Mouse (Mus musculus) MEL (cell line): Measurements from ENCODE around the gene Hnrnpl. TPM values are rescaled to one million over a fixed set of nuclear protein-coding genes. Genes with fewer than 3 reads are reported as not detected.

Experiments
- DNase-seq: peaks from one replicate; pipeline ENCODE4 v3.0.0; 2011; ENCODE audit warnings: low read depth, low spot score
- H3K27ac ChIP-seq: 2 replicates; pipeline ENCODE4 v1.5.1; 2012; ENCODE audit warnings: low read depth, mild to moderate bottlenecking, control low read depth, low read length, moderate library complexity; ENCODE audit not compliant: control insufficient read depth
- H3K27me3 ChIP-seq, 2 experiments: fragments of 150-350 bp in 1 of 2; sonication (generic) in 1 of 2; 2 replicates each; pipeline ENCODE4 v1.6.1; 2012; ENCODE audit warnings: low read length in 2 of 2, mild to moderate bottlenecking in 2 of 2, improper control_type of control experiment in 1 of 2, moderate library complexity in 1 of 2; ENCODE audit not compliant: insufficient read depth in 2 of 2, control insufficient read depth in 1 of 2
- H3K36me3 ChIP-seq, 2 experiments: 2 replicates each; pipeline ENCODE4 v1.6.1; 2012 to 2014; ENCODE audit warnings: low read length in 2 of 2, improper control_type of control experiment in 1 of 2, inconsistent platforms in 1 of 2, mild to moderate bottlenecking in 1 of 2; ENCODE audit not compliant: insufficient read depth in 2 of 2, control insufficient read depth in 1 of 2
- H3K4me1 ChIP-seq, 2 experiments: fragments of 150-350 bp in 1 of 2; sonication (generic) in 1 of 2; 2 replicates each; pipeline ENCODE4 v1.6.1; 2012; ENCODE audit warnings: low read length in 2 of 2, improper control_type of control experiment in 1 of 2, mild to moderate bottlenecking in 1 of 2; ENCODE audit not compliant: insufficient read depth in 2 of 2, control insufficient read depth in 1 of 2
- H3K4me3 ChIP-seq, 2 experiments: fragments of 150-350 bp in 1 of 2; sonication (generic) in 1 of 2; 2 replicates each; pipeline ENCODE4 v1.5.1; 2012; ENCODE audit warnings: low read depth in 2 of 2, low read length in 2 of 2, mild to moderate bottlenecking in 2 of 2, moderate library complexity in 2 of 2, control low read depth in 1 of 2, improper control_type of control experiment in 1 of 2; ENCODE audit not compliant: control insufficient read depth in 1 of 2, insufficient read depth in 1 of 2
- H3K79me2 ChIP-seq: 2 replicates; pipeline ENCODE4 v1.6.1; 2012; ENCODE audit warnings: mild to moderate bottlenecking, low read length, moderate library complexity; ENCODE audit not compliant: control insufficient read depth, poor library complexity, insufficient read depth
- H3K9ac ChIP-seq: 2 replicates; pipeline ENCODE4 v1.6.1; 2012; ENCODE audit warnings: low read depth, mild to moderate bottlenecking, control low read depth, low read length, moderate library complexity; ENCODE audit not compliant: control insufficient read depth, poor library complexity, severe bottlenecking
- H3K9me3 ChIP-seq: fragments of 150-350 bp; sonication (generic); replicated peaks from 2 replicates; pipeline ENCODE4 v1.6.1; 2012; ENCODE audit warnings: mild to moderate bottlenecking, low read length, improper control_type of control experiment, moderate library complexity; ENCODE audit not compliant: insufficient read depth
- BHLHE40 ChIP-seq: IDR thresholded peaks from 2 replicates; pipeline ENCODE4 v1.6.1; 2012; ENCODE audit warnings: low read depth, mild to moderate bottlenecking, inconsistent platforms, low read length, improper control_type of control experiment, borderline replicate concordance
- CHD2 ChIP-seq: IDR thresholded peaks from 2 replicates; pipeline ENCODE4 v1.6.1; 2011; ENCODE audit warnings: low read length, improper control_type of control experiment
- ELF1 ChIP-seq: IDR thresholded peaks from 2 replicates; pipeline ENCODE4 v1.6.1; 2014; ENCODE audit warnings: low read depth, mild to moderate bottlenecking, inconsistent platforms, low read length, improper control_type of control experiment, moderate library complexity
- EP300 ChIP-seq, 2 experiments: IDR thresholded peaks; 2 replicates each; pipeline ENCODE4 v1.6.1; 2011; ENCODE audit warnings: improper control_type of control experiment in 2 of 2, low read length in 2 of 2, low read depth in 1 of 2, mild to moderate bottlenecking in 1 of 2
- GABPA ChIP-seq: IDR thresholded peaks from 2 replicates; pipeline ENCODE4 v1.6.1; 2012; ENCODE audit warnings: low read depth, mild to moderate bottlenecking, inconsistent platforms, low read length, improper control_type of control experiment, moderate library complexity
- MAZ ChIP-seq: IDR thresholded peaks from 2 replicates; pipeline ENCODE4 v1.6.1; 2012; ENCODE audit warnings: low read depth, mild to moderate bottlenecking, inconsistent platforms, low read length, improper control_type of control experiment
- MYB ChIP-seq: IDR thresholded peaks from 2 replicates; pipeline ENCODE4 v1.6.1; 2011; ENCODE audit warnings: mild to moderate bottlenecking, low read depth, low read length, improper control_type of control experiment
- MYC ChIP-seq: IDR thresholded peaks from 2 replicates; pipeline ENCODE4 v1.6.1; 2011; ENCODE audit warnings: low read depth, mild to moderate bottlenecking, low read length, improper control_type of control experiment, moderate library complexity
- NELFE ChIP-seq: IDR thresholded peaks from 2 replicates; pipeline ENCODE4 v1.6.1; 2011; ENCODE audit warnings: low read depth, low read length, improper control_type of control experiment
- NRF1 ChIP-seq: IDR thresholded peaks from 2 replicates; pipeline ENCODE4 v1.6.1; 2014; ENCODE audit warnings: low read depth, mild to moderate bottlenecking, inconsistent platforms, low read length, improper control_type of control experiment, moderate library complexity; ENCODE audit not compliant: poor library complexity, insufficient read depth, severe bottlenecking
- POLR2A ChIP-seq, 2 experiments: IDR thresholded peaks; 2 replicates each; pipeline ENCODE4 v1.6.1; 2011 to 2012; ENCODE audit warnings: low read length in 2 of 2, mild to moderate bottlenecking in 2 of 2, control low read depth in 1 of 2, improper control_type of control experiment in 1 of 2, low read depth in 1 of 2, moderate library complexity in 1 of 2; ENCODE audit not compliant: control insufficient read depth in 1 of 2, insufficient read depth in 1 of 2, poor library complexity in 1 of 2
- RAD21 ChIP-seq: IDR thresholded peaks from 2 replicates; pipeline ENCODE4 v1.6.1; 2011; ENCODE audit warnings: mild to moderate bottlenecking, low read depth, low read length, improper control_type of control experiment
- SIN3A ChIP-seq: IDR thresholded peaks from 2 replicates; pipeline ENCODE4 v1.6.1; 2012; ENCODE audit warnings: low read length, improper control_type of control experiment, inconsistent platforms
- TAL1 ChIP-seq: IDR thresholded peaks from 2 replicates; pipeline ENCODE4 v1.6.1; 2012; ENCODE audit warnings: mild to moderate bottlenecking, inconsistent platforms, low read length, moderate library complexity, mixed read lengths
- TBP ChIP-seq: IDR thresholded peaks from 2 replicates; pipeline ENCODE4 v1.8.0; 2011; ENCODE audit warnings: low read depth, low read length, improper control_type of control experiment
- TCF12 ChIP-seq: IDR thresholded peaks from 2 replicates; pipeline ENCODE4 v1.6.1; 2014; ENCODE audit warnings: low read depth, mild to moderate bottlenecking, inconsistent platforms, low read length, improper control_type of control experiment, moderate library complexity
- UBTF ChIP-seq: IDR thresholded peaks from 2 replicates; pipeline ENCODE4 v1.6.1; 2012; ENCODE audit warnings: low read depth, mild to moderate bottlenecking, inconsistent platforms, low read length, improper control_type of control experiment, moderate library complexity, borderline replicate concordance; ENCODE audit not compliant: insufficient read depth
- ZC3H11A ChIP-seq: IDR thresholded peaks from 2 replicates; pipeline ENCODE4 v1.6.1; 2012; ENCODE audit warnings: low read depth, mild to moderate bottlenecking, inconsistent platforms, low read length, improper control_type of control experiment
- ZKSCAN1 ChIP-seq: IDR thresholded peaks from 2 replicates; pipeline ENCODE4 v1.6.1; 2012; ENCODE audit warnings: low read depth, mild to moderate bottlenecking, inconsistent platforms, low read length, improper control_type of control experiment, moderate library complexity
- ZMIZ1 ChIP-seq: IDR thresholded peaks from 2 replicates; pipeline ENCODE4 v1.6.1; 2012; ENCODE audit warnings: low read depth, mild to moderate bottlenecking, inconsistent platforms, low read length, improper control_type of control experiment, moderate library complexity
- polyA plus RNA-seq, 2 experiments: library from polyadenylated mRNA; stranded (reverse) in 1 of 2; unstranded in 1 of 2; fragments of >175 nt in 1 of 2; fragments of >200 nt in 1 of 2; gene quantifications; 2 replicates each; pipeline versions ENCODE4 v1.2.1 to v1.2.4; 2012; ENCODE audit warnings: low replicate concordance in 2 of 2, low read depth in 1 of 2; ENCODE audit not compliant: insufficient read length in 2 of 2, insufficient read depth in 1 of 2, missing spikeins in 1 of 2
- total RNA-seq: library from RNA; depleted of rRNA; stranded (reverse); fragments of 300-350 nt; gene quantifications from 2 replicates; pipeline ENCODE4 v1.2.3, GENCODE M21; 2012

The Hnrnpl gene
- total and polyA plus RNA-seq, 3 experiments = 246 to 1,095 (median 684) TPM

DNA sequence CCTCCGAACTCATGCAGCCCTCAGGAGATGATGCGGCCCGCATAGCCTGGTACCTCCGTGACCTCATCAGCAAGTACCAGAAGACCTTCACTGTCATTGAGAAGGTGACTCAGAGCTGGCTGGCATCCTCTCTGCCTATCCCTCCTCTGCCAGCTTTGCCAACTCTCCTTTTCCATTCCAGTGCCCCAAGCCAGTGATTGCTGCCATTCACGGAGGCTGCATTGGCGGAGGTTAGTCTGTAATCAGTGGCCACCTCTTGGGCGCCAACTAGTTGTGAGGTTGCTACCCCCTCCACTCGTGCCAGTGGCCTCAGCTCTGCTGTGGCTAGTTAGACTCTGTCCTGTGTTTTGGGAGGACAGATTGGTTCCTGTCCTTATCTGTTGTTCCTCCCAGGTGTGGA is 21.5 kb downstream of the Hnrnpl start:
- Histone ChIP-seq H3K4me3 (no peak overlapping the region), H3K4me1 (peaks cover 2 to 22% of the 10 kb centered on the region in 2 experiments; a peak in 3 of 4 replicates), H3K27ac (no peak overlapping the region), H3K9me3 (no peaks in the 10 kb centered on the region), H3K36me3 (peaks cover 2 to 21% of the 10 kb centered on the region in 2 experiments; a peak in 3 of 4 replicates), H3K27me3 (no peaks in the 10 kb centered on the region), H3K9ac (no peak overlapping the region), H3K79me2 (peaks cover 4% of the 10 kb centered on the region)
- DNase-seq = no peak
- no peak for TF ChIP-seq MYB
- no peak for TF ChIP-seq CHD2
- no peak for TF ChIP-seq NELFE
- TF ChIP-seq NRF1 = no peak
- TF ChIP-seq ZMIZ1 = no peak
- TF ChIP-seq TAL1 = no peak
- TF ChIP-seq SIN3A = no peak
- TF ChIP-seq UBTF = no peak
- no peak for TF ChIP-seq BHLHE40
- TF ChIP-seq GABPA = no peak
- no peak for TF ChIP-seq POLR2A (IDR thresholded peaks at IDR 0.05; ENCODE audit: control insufficient read depth in 1 of 2, insufficient read depth in 1 of 2, low read depth in 1 of 2, low read length in 2 of 2, poor library complexity in 1 of 2)
- no peak for TF ChIP-seq ZKSCAN1
- no peak for TF ChIP-seq TCF12
- no peak for TF ChIP-seq ZC3H11A
- no peak for TF ChIP-seq ELF1
- TF ChIP-seq RAD21 = no peak
- TF ChIP-seq MAZ = no peak
- no peak for TF ChIP-seq TBP
- TF ChIP-seq MYC = no peak

DNA sequence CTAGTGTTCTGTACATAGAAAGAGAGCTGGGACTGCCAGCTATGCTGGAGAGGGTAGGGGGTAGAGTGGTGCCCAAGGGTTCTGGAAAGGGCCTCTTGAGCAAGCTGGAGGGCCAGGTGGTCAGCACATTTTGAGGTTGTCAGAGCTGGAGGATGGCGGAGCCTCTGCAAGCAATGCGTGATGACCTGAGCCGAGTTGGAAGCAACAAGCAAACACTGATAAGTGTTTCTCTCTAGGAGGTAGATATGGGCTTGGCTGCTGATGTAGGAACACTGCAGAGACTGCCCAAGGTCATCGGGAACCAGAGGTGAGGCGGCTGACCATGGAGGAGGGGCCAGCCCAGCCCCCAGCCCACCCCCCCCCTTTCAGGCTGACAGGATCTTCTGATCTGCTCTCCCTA is 22.6 kb downstream of the Hnrnpl start:
- peaks cover 2 to 18% of the 10 kb centered on the region in 2 experiments; a peak in 2 of 4 replicates for H3K4me1 ChIP-seq
- peaks cover 3% of the 10 kb centered on the region; the same call in 1 of the 2 replicates for H3K79me2 ChIP-seq
- H3K4me3 ChIP-seq = no peak overlapping the region
- TF ChIP-seq BHLHE40 (no peak), EP300 (IDR thresholded peaks at IDR 0.05; ENCODE audit: low read depth in 1 of 2, low read length in 2 of 2) (no peak)
- no peak for DNase-seq
- no peak overlapping the region for H3K9ac ChIP-seq
- H3K9me3 ChIP-seq = no peaks in the 10 kb centered on the region
- H3K36me3 ChIP-seq = peaks cover 2 to 17% of the 10 kb centered on the region in 2 experiments; a peak in 3 of 4 replicates
- H3K27ac ChIP-seq = no peak overlapping the region
- no peaks in the 10 kb centered on the region for H3K27me3 ChIP-seq
